Mouse (Mus musculus) liver, embryonic 14.5 days (tissue): Measurements from ENCODE around the gene Adam17.

Experiments used
- CTCF ChIP-seq: IDR thresholded peaks from 2 replicates; pipeline ENCODE4 v1.5.1; 2016; ENCODE audit warnings: antibody characterized with exemption, low read depth, control low read depth
- EP300 ChIP-seq: IDR thresholded peaks from 2 replicates; pipeline ENCODE4 v1.6.1; 2016; ENCODE audit warnings: antibody characterized with exemption, low read depth

DNA sequence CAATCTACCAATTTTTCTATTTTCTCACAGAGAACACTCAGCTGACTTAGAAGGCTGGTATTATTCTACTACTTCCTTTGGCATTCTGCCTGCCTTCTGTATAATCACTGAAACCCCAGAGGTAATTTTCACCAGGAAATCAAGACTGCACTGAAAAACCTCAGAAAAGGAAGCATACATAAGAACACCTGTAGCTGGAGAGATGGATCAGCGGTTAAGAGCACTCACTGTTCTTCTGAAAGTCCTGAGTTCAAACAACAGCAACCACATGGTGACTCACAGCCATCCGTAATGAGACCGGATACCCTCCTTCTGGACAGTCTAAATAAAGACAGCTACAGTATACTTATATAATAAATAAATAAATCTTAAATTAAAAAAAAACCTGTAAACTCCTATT, 36.2 kb upstream of the Adam17 start:
- TF ChIP-seq CTCF = no peak
- TF ChIP-seq EP300 = no peak
